23 mouse cellular contexts compared by ENCODE assay signal in the genomic region with DNA sequence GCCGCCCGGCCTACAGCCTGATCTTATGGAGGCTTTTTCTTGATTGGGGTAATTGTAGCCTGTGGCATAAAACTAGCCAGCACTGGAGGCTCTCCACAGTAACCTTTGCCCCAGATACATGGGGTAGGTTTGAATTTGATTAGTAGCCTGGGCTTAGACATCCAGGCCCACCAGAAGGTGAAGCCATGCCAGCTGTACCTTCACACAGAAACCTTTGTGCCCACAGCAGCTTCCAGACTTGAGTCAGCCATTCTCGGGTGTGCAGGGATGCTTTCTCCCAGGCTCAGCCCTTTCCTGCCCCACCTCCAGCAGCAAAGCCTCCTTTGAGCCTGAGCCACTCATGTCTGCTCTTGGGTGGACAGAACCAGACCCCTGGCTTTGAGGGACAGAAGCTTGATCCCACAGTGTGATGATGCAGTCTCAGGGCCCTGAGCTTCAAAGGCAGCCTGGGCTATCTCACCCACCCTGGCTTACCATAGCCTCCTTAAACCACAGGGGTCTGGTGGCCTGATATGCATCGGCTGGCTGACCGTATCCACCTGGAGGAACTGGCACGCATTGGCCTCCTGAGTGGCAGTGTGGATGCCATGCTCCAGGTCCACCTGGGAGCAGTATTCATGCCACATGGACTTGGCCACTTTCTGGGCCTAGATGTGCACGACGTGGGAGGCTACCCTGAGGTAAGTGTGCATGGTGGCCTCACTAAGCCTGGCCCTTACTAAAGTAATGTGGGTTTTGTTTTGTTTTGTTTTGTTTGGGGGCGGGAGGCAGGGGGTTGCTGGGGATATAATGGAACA. TPM values are rescaled to one million over a fixed set of nuclear protein-coding genes. Genes with fewer than 3 reads are reported as not detected.
A peak's percentile ranks its signal among the peaks of the same experiment; 100 is the strongest.
DNase-seq lines count a peak whose midpoint lies in the region; ATAC-seq and TF ChIP-seq lines count a peak whose summit lies in the region.
"Had no signal": no experiment of that assay in that cellular context is flagged by ENCODE, and none has a peak within 500 bp of the region (broad histone marks: within the 10 kb centered on the region; RNA-seq: fewer than 3 reads in every experiment).

No protein-coding gene starts in this region.

- H3ac ChIP-seq in myocyte (ENCODE audit: control insufficient read depth, insufficient read length): no peak overlapping the region

- peak overlapping the region; percentile 86; the same call in 1 of the 2 replicates for H3K27ac ChIP-seq in gastrocnemius, adult 2 months
- H3K27ac ChIP-seq: embryonic facial prominence, embryonic 13.5 days; forebrain, embryonic 13.5 days; hindbrain, embryonic 12.5 days; hindbrain, embryonic 15.5 days had no signal

- ATAC-seq in erythroid progenitor cell, adult 5-6 weeks (replicated peaks; ENCODE audit: low FRiP score, poor library complexity, severe bottlenecking): no peak
- ATAC-seq: activated CD4-positive, CD25-positive, alpha-beta regulatory T cell, adult 4 months; forebrain, embryonic 13.5 days; forebrain, embryonic 16.5 days had no signal

- peaks cover 9% of the 10 kb centered on the region for H3K36me3 ChIP-seq in myocyte (ENCODE audit: control insufficient read depth, insufficient read depth)

- no peak for TF ChIP-seq CTCF in gastrocnemius, adult 2 months (IDR thresholded peaks at IDR 0.05)

- peak; percentile 42 for TF ChIP-seq POLR2A in myocyte (IDR thresholded peaks at IDR 0.05; ENCODE audit: insufficient read length, low read depth)

- H3K27me3 ChIP-seq in myocyte (ENCODE audit: control insufficient read depth, insufficient read depth, insufficient read length): no peaks in the 10 kb centered on the region
- H3K27me3 ChIP-seq: CH12.LX; embryonic facial prominence, embryonic 13.5 days; forebrain, embryonic 13.5 days; hindbrain, embryonic 12.5 days; hindbrain, embryonic 15.5 days had no signal

- H3K4me2 ChIP-seq in myocyte (ENCODE audit: low read depth): no peak overlapping the region
- H3K4me2 ChIP-seq: embryonic facial prominence, embryonic 13.5 days; forebrain, embryonic 13.5 days; heart, embryonic 11.5 days; hindbrain, embryonic 12.5 days; hindbrain, embryonic 15.5 days had no signal

- H3K79me2 ChIP-seq in myocyte (ENCODE audit: control insufficient read depth, insufficient read depth): peaks cover 5% of the 10 kb centered on the region

- H3K4me3 ChIP-seq in gastrocnemius, adult 2 months: no peak overlapping the region
- H3K4me3 ChIP-seq in myocyte: no peak overlapping the region
- H3K4me3 ChIP-seq: embryonic facial prominence, embryonic 10.5 days; embryonic facial prominence, embryonic 13.5 days; erythroblast, embryonic 14.5 days; forebrain, embryonic 10.5 days; forebrain, embryonic 13.5 days; hindbrain, embryonic 12.5 days; hindbrain, embryonic 15.5 days had no signal

- intact Hi-C loops in gastrocnemius, adult 2 months (cut with DNase I): no loop called here

- peak; percentile 16 for DNase-seq in gastrocnemius, adult 2 months
- no peak for DNase-seq in gastrocnemius, postnatal 10 days
- DNase-seq in kidney, adult 11 months: peak; percentile 38
- DNase-seq in kidney, adult 18-20 months: no peak
- DNase-seq in yolk sac, embryonic 10.5 days (ENCODE audit: low spot score): no peak
- DNase-seq: cerebellum, adult 11 months; cerebellum, adult 8-10 months; cerebellum, postnatal 36 days; embryo, embryonic 11 days; gastrocnemius, postnatal 25 days had no signal

TF ChIP-seq in myocyte, 11 proteins besides CTCF, POLR2A, EP300 and RAD21:
- TF ChIP-seq POLR2AphosphoS2 (IDR thresholded peaks at IDR 0.05; ENCODE audit: insufficient read length, low read depth) (peak; percentile 61), TCF12 (IDR thresholded peaks at IDR 0.05; ENCODE audit: insufficient read depth, poor library complexity, severe bottlenecking) (no peak)

RNA-seq across cellular contexts. Expression of gene Cebpg, which starts 16.0 kb away (rescaled TPM):
- total RNA-seq in gastrocnemius, adult 2 months (2021): 10 to 100 TPM; 41.0 to 46.0 TPM
- 10 to 100 TPM; 19.7 to 25.9 TPM for total RNA-seq in gastrocnemius, postnatal 10 days (2021)
- polyA plus RNA-seq in myocyte (2012; fragmentation: generic; extraction: Trizol): 25.0 TPM
- total RNA-seq in erythroid progenitor cell, adult 5-6 weeks (2015; ENCODE audit: low replicate concordance): 41.1 and 56.6 TPM in 2 replicates
- total RNA-seq in erythroid progenitor cell, adult 5-6 weeks (2017; ENCODE audit: low replicate concordance): 55.4 and 81.1 TPM in 2 replicates

Comparison
In these comparisons a context has a peak if more than half of its experiments do, and no peak if none do; other contexts are left out.
1. DNase-seq: peak in gastrocnemius, adult 2 months (single experiment) and kidney, adult 11 months (single experiment); none in gastrocnemius, postnatal 10 days (single experiment), kidney, adult 18-20 months (single experiment) and yolk sac, embryonic 10.5 days (single experiment).